Mouse (Mus musculus): Measurements from ENCODE around the gene Rspry1.

DNA sequence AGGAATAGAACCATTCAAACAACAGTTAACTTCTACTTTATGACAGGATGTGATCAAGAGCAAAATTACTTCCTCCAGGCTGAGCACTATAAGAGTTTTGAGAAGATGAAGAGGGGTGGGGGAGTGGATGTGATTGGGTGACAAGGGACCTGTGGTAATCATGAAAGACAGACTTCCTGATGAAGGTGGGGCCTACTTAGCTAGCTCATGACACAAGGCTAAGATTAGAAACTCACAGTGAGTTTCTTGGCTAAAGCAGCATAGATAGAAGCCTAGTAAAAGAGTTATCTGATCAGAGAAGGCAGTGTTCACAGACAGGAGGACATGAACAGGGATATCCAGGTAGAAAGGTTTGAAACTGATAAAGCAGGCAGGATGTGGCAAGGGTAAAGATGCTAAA, 32.5 kb downstream of the Rspry1 start:
- no peak for TF ChIP-seq CTCF (IDR thresholded peaks at IDR 0.05; ENCODE audit: low read depth)
- TF ChIP-seq EP300 (IDR thresholded peaks at IDR 0.05; ENCODE audit: low read depth) = peak; percentile 74

Data from liver, postnatal 0 days (tissue).